Mouse (Mus musculus): ENCODE measurements around the gene Unc93b1. TPM values are rescaled to one million over a fixed set of nuclear protein-coding genes. Genes with fewer than 3 reads are reported as not detected.

The Unc93b1 gene
- total RNA-seq (2017): 243 to 349 TPM (median 322 TPM) in 3 replicates

DNA sequence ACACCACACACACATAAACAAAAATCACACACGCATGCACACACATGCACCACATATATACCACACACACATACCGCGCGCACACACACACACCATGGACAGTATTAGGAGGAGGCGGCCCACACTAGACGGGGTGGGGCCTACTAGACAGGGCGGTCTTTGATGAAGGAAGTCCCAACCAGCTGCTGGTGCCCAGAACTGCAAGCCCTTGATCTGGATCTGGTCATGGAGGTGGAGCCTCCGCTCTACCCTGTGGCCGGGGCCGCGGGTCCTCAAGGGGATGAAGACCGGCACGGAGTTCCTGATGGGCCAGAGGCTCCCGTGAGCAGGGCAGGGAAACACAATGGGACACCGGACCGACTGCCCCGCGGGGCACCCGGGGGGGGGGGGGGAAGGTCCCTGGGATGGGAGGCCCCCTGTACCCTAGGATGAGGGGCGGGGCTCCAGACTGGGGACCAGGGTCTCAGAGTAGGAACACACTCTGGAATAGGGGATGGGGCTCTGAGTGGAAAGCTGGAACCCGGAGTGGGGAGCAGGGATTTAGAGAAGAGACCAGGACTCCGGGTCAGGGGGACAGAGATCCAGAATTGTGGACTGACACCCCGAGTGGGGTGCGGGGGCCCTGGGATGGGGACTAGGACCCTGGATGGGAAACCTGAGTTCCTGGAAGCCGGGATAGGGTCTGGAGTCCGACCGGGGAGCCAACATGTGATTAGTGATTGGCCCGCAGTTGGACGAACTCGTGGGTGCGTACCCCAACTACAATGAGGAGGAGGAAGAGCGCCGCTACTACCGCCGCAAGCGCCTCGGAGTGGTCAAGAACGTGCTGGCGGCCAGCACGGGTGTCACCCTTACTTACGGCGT, at the start of gene Unc93b1:
Unc93b1 (plus strand) TSS at position 155 of the 864 bp plus-strand sequence.
- ATAC-seq (replicated peaks; ENCODE audit: insufficient number of reproducible peaks, low FRiP score, low TSS enrichment, poor library complexity, severe bottlenecking): peak; percentile 82

DNA sequence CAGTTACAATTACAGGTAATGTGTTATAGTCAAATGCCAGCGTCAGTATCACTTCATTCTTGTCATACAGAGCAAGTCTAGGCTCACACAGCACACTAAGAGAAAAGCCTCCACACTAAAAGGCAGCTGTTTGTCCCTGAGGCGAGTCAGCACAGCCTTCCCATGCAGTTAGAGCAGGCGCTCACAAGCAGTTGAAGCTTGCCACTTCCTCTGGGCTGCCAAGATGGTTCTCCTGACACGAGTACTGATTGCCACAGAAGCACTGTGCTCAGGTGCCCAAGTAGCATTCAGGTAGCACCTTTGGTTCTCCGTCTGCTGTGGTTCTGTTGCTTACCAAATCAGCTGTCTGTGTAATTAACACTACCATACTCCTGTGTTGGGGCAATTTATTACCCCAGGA, 45.9 kb upstream of the Unc93b1 start:
- no peak for ATAC-seq (replicated peaks; ENCODE audit: insufficient number of reproducible peaks, low FRiP score, low TSS enrichment, poor library complexity, severe bottlenecking)

DNA sequence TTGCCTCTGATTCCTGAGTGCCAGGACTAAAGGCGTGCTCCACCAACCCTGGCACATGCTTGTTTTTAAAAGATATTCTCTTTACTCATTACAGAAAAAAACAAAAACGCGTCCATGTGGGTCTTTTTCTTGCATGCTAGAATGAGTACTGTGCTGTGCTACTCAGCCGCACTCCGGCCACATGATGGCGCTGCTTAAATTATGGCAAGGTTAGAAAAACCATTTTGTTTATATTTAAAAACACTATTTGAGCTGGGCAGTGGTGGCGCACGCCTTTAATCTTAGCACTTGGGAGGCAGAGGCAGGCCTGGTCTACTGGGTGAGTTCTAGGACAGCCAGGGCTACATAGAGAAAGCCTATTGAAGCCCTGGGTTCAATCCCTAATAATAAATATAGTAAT, 44.8 kb upstream of the Unc93b1 start:
- ATAC-seq (replicated peaks; ENCODE audit: insufficient number of reproducible peaks, low FRiP score, low TSS enrichment, poor library complexity, severe bottlenecking): no peak

DNA sequence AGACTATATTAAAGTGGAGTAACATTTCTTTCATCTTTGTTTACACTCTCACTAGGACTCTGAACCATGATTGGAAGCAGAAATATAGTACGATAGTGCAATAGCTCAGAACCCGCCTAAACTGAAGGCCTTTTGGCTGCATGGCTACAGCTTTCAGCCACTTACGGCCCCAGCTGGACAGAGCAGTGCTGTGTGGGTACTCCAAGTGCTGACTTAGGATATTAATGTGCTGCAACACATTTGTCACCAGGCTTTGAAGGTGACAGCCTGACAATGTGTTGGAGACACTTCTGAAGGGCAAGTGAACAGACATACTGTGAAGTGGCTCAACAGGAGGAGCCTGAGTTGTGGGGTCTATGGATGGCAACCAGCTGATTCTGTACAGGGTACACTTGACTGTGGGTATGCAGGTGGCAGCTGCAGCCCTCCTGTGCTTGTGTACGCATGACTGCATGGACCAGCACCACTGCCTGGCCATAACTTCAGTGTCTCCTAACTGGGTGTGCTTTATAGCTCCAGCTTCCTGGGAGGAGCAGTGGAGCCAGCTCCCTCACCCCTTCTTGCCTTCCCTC, 41.4 kb upstream of the Unc93b1 start:
- ATAC-seq (replicated peaks; ENCODE audit: insufficient number of reproducible peaks, low FRiP score, low TSS enrichment, poor library complexity, severe bottlenecking): no peak

DNA sequence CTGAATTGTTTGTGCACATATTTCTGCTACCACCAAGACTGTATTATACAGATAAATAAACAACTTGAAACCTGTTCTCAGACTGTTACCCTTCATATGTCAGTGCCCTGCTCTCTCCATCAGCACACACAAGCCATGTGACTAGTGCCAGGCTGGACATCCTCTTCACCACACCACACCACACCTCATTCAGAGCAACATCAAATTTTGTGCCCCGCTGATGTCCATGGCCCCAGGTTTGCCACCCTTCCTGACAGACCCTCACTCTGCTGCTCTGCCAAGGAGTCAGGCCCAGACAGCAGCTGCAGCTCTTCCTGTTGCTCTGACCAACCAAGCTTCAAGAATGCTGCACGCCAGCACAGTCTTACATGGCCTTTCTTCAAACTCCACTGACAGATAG, 40.7 kb upstream of the Unc93b1 start:
- no peak for ATAC-seq (replicated peaks; ENCODE audit: insufficient number of reproducible peaks, low FRiP score, low TSS enrichment, poor library complexity, severe bottlenecking)

DNA sequence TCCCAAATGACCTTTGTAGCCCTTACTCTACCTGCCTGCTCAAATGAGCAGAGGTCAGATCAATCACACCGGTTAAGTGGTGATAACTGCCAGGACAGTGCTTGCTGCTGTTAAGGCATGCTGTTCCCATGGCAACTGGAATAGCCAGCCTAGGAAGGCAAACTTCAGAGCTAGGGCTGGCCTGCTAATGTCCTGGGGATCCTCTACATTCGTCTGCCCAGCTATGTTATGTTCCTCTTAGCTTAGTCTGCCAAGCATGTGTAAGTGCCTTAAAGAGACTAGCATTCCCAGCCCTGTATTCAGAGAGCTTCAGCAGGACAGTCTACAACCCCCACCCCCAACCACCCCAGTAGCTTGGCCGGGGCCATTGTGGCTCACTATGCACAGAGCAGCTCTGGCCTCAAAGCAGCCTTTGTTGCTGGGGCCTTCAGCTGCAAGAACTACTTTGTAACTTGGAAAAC, 39.8 kb upstream of the Unc93b1 start:
- ATAC-seq (replicated peaks; ENCODE audit: insufficient number of reproducible peaks, low FRiP score, low TSS enrichment, poor library complexity, severe bottlenecking): no peak

DNA sequence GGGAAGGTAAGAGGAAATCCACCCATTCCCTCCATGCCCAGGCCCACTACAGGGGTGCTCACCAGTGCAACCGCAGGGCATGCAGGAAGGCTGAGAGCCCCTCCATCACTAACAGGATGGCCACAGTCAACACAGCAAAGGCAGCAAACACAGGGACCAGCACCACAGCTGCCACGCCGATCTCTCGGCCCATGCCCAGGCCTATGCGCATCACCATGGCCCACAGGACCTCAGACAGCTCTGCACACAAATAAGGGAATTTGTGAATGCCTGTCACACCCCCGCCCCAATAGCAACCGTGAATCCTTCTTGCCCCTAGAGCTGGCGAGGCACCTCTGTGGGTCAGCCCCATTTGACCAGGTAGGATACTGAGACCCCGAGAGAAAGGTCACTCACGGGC, 38.8 kb upstream of the Unc93b1 start:
- no peak for ATAC-seq (replicated peaks; ENCODE audit: insufficient number of reproducible peaks, low FRiP score, low TSS enrichment, poor library complexity, severe bottlenecking)

DNA sequence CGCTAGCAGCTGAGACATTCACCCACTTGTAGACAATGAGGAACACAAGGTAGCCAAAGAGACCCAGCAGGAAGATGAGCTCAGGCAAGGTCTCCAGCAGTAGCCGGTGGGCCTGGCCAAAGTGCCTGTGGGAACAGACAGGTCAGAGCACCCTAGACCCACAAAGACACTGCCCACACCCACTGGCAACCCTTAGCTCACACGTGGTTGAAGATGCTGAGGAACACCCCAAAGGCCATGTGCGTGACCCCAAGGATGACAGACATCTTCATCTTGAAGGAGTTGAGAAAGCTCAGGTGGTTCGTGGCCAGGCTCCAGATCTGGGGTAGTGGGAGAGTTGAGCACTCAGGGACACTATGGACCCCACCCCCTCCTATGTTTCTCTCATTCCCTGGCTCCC, 37.4 kb upstream of the Unc93b1 start:
- no peak for ATAC-seq (replicated peaks; ENCODE audit: insufficient number of reproducible peaks, low FRiP score, low TSS enrichment, poor library complexity, severe bottlenecking)

DNA sequence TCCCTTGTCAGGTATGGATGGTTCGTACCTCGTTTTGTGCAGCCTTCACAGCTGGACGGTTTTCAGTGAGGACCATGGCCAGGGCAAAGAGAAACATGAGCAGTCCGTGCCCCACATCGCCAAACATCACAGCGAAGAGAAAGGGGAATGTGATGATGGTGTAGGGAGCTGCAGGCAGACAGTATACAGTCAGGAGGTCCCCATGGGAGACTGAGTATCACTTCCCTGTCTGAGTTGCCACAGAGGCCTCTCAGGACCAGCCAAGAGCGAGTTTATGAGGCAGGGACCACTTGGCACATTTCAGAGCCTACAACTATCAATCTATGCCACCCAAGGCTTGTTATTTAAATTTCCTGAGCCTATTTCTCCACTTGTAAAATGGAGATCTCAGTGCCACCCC, 36.0 kb upstream of the Unc93b1 start:
- 0 out of 2 replicates have a peak, but pooled peaks have one; percentile 37 for ATAC-seq (replicated peaks; ENCODE audit: insufficient number of reproducible peaks, low FRiP score, low TSS enrichment, poor library complexity, severe bottlenecking)

DNA sequence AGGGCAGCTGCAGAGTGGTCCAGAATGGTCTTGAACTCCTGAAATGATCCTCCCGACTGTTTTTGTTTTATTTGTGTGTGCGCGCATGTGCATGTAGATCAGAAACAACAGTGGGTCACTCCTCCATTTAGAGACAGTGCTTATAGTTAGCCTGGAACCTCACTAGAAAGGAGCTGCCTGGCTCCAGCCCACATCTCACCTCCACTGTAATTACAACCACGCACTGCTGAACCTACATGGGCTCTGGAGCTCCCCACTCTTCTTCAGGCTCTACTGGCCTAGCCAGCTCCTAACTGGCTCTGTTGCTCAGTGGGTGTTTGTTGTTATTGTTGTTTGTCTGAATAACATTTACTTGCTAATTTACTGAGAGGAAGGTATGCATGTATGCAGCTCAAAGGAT, 35.4 kb upstream of the Unc93b1 start:
- no peak for ATAC-seq (replicated peaks; ENCODE audit: insufficient number of reproducible peaks, low FRiP score, low TSS enrichment, poor library complexity, severe bottlenecking)

DNA sequence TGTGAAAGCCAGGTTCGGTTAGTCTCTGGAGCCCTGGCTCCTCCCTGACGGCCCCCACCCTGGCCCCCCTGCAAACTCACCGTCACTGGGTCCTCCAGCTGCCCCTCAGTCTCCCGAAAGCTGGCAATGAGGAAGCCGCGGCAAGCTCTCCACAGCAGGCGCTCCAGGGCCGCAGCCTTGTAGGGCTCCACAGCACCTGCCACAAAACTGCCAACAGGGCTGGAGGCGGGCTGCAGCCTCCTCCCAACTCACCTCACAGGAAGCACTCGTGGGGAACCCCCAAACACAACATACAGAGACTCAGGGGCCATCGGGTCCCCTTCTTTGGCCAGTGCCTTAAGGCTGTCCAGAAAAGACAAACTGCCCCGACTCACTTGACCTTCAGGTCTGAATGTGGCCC, 32.0 kb upstream of the Unc93b1 start:
- no peak for ATAC-seq (replicated peaks; ENCODE audit: insufficient number of reproducible peaks, low FRiP score, low TSS enrichment, poor library complexity, severe bottlenecking)

DNA sequence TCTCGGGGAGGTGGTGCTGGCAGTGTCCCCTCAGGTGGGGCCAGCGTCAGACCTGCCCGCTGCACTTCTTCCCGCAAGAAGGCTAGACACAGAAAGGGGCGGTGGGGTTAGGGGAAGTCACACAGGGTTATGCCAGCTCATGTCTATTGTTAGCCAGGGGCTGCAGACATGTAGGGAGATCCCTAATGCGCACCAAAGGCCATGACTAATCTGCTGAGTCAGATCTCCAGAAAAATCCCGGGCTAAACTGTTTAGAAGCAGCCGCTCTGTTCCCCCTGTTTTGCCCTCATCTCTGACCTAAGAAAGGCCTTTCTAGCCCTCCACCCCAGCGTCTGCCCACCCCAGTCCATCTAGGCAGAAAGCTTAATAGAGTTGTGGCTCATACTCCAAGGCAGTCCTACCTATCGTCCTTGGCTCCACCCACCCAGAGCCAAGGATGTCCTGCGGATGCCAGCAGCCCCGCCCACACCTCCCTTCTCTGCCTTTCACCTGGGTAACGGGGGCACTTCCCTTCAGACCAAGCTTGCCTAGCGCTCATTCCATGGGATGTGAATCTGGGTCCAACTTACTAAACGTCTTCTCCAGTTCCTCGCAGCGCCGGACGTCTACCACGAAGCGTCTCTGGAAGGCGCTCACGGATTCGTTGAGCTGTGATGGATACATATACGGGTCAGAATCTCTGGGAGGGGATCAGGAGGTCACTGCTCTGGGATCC, 31.2 kb upstream of the Unc93b1 start:
- no peak for ATAC-seq (replicated peaks; ENCODE audit: insufficient number of reproducible peaks, low FRiP score, low TSS enrichment, poor library complexity, severe bottlenecking)

DNA sequence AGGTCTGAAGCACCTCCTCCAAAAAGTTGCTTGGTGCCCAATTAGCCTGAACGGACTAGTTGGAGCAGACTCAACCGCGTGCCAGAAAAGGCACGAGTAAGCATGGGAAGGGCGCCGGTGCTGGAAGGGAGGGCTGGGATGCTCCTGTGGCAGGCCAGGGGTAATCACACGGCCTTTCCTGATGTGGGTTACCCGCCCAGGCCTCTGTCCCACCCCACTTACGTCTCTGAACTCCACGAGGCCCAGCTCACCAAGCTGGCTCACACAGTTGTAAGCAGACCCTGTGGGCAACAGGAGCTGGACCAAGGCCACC, 30.7 kb upstream of the Unc93b1 start:
- no peak for ATAC-seq (replicated peaks; ENCODE audit: insufficient number of reproducible peaks, low FRiP score, low TSS enrichment, poor library complexity, severe bottlenecking)

DNA sequence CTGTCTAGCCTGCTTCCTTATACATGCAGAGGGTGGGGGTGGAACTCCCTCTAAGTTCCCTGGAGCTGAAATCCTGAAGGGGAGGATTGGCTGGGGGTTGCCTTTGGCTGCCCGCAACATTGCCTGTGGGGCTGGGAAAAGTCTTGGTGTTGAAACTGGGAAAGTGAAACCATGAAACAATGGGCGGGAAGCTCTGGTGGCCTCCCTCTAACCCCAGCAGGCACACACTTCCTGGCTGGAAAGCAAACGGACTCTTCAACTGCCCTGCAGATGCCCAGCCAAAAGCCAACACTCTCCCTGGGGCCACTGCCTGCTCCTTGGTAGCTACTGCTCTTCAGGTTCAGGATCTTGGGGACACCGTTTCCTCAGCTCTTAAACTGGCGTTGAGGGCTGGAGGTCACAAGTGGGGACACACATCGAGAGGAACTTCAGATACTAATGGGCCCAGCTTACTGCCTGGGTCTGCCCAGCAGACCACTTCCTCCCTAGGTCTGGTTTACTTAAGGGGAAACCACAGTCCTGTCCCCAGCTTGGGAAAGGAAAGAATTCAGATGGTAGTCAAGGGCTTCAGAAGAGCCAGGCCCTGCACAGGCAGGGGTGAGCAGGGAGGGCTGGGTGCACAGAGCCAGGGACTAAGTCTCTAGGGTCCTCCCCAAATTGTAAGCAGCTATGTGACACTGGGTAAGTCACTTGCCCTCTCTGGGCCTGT, 29.6 kb upstream of the Unc93b1 start:
- peak; percentile 28; the same call in 1 of the 2 replicates for ATAC-seq (replicated peaks; ENCODE audit: insufficient number of reproducible peaks, low FRiP score, low TSS enrichment, poor library complexity, severe bottlenecking)

DNA sequence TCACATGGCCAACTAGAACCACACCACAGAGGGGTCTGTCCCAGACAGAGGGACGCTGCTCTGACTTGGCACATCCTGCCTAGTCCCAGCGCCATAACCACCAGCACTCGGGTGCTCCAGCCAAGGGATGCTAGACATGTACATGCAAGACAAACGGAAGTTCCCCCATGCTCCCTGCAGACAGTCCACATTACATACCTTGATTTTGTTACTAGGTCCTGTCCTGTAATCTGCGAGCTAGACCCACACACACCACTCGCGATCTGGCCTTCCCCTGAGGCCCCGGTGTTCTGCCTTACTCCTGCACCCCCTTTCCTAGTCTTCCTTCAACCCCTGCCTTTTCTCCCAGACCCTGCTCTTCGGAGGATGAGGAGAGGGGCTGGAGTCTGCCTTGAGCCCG, 28.7 kb upstream of the Unc93b1 start:
- ATAC-seq (replicated peaks; ENCODE audit: insufficient number of reproducible peaks, low FRiP score, low TSS enrichment, poor library complexity, severe bottlenecking): no peak

DNA sequence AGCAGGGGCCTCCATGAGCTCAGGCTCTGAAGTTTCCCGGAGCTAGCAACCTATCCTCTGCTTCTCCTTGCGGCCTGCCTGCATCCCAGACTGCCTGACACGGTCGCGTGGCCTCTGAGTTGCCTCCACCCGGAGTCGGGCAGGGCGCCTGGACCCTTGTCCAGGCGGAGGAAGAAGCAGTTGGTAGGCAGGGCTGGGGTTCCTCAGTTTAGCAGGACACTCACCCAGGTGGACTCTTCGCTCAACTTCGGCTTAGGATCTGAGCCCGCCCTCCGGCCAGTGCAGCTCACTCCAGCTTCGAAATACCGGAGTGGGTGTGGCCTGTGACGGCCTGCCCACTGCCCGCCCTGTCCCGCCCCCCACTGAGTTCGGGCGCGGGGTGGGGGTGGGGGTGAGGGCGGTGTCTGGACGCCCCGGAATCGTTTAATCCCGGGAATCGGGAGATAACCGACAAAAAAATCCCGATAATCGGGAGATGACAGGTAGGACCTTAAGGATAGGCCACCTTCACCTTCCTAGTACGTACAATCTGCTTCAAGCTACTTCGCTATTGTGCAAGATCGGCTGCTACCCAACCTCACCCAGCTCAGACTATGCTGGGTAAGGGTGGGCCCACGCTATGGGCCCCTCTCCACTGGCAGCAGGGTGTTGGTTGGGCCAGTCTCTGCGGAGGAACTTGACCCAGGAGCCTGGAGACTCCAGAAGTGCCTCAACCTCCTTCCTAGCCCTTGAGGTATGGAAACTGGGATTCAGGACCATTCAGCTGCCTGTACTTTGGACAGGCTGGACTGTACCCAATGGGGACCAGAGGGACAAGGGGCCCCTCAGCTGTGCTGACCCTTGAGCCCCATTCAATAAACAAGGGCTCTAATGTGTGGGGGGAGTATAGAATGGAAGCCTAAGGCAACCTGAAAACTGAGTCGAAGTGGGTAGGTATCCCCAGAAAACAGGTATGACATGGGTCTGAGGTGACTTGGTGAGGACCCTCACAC, 27.9 kb upstream of the Unc93b1 start, which contains the start of gene Tcirg1:
Tcirg1 (minus strand) TSS at position 339 of the 992 bp plus-strand sequence.
- ATAC-seq (replicated peaks; ENCODE audit: insufficient number of reproducible peaks, low FRiP score, low TSS enrichment, poor library complexity, severe bottlenecking): peak; percentile 55

DNA sequence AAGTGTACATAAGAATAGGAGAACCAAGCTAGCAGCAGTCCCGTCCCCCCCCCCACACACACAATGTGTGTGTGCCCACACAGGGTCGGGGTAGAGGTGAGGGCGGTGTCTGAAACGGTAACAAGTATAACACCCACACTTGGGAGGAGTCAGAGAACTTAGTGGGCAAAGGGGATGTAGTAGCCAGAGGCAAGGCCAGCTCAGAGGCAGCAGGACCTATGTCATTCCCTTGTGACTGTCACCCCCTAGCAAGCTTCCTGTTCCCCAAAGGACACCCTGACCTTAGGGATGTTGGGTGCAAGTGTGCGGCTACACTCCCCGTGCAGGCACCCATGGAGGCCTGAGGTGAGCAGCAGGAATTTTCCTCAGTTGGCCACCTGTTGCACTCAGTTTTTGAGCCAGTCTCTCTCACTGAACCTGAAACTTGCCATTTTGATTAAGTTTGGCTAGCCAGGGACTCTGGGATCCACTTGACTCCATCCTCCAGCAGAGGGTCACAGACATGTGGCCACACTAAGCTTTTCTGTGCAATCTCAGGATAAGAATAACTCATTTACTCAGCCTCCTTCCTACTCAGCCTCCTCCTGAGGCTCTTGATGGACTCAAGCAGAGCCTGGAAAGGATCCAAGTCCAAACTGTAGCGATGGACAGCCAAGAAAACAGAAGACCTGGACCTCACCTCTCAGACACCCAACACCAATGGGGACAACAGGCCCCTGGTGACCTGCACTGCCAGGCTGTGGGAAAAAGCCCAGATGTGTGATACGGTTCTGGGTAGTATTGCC, 26.9 kb upstream of the Unc93b1 start:
- no peak for ATAC-seq (replicated peaks; ENCODE audit: insufficient number of reproducible peaks, low FRiP score, low TSS enrichment, poor library complexity, severe bottlenecking)

Measured in monocyte, adult 5-6 weeks (primary cell).